Mouse (Mus musculus) adrenal gland, adult 8-10 months (tissue): ENCODE data around the gene Ap4b1. TPM values are rescaled to one million over a fixed set of nuclear protein-coding genes. Genes with fewer than 3 reads are reported as not detected.

ENCODE experiments used
- DNase-seq: peaks from one replicate; pipeline ENCODE4 v3.0.0; 2022
- total RNA-seq, 4 experiments: library from RNA; stranded (reverse); gene quantifications; 2 replicates each; pipeline ENCODE4 v1.2.4; 2022

Ap4b1 gene
- total RNA-seq, 4 experiments from 2014 or later: 18.0 to 21.1 (median 20.2) TPM

DNA sequence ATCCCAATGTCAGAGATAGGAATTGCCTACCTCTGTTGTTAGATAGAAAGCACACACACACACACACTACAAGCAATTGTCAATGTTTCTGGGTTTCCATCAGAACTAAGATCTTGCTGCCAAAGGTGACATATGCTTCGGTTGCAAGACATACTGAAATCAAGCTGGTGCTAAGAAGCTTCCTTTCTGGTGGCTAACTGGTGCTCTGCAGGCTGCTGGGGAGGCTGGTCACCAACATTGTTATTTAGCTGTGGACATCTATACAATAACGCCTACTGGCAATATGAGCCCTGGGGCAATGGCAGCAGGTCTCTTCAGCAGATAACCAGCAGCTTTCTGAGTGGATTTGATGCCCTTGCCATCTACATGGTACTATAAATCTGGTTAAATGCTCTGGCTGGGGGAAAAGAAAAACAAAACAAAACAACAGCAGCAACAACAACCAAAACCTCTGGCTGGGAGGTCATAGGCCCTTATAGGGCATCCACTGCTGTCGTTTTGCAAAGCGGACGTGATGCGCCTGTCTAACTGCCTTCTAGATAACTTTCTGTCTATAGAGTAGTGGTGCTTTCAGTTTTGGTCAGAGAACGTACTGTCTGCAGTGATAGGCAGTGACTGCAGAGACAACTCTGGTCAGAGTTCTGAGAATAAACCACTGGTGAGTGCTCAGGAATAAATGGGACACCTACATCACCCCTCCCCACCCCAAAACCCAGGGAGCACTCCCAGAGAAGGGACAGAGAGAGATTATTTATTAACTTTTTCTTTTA lies 47.9 kb downstream of the Ap4b1 start:
- no peak for DNase-seq

DNA sequence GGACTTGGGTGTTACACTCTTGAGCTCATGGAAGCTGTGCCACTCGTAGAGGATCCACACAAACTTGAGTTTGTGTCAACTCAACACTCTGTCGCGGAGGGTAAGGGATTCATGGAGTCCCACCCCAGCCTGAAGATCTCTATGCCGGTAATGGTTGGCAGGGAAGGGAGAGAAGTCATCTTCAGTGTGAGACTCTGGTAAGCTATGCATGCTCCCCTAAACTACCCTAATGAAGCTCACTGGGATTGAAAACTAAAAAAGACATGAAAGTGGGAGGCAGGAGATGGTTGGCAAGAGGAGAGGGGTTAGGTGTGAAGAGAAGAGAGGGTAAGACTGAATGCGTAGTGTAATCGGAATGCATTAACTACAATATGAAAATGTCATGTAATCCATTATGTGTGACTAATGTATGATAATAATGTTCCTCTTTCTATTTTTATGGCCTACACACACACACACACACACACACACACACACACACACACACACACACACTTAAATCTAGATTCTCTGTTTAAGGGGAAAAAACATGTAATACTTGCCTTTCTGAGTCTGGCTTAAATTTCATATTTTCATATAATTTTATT lies 48.8 kb downstream of the Ap4b1 start:
- no peak for DNase-seq

DNA sequence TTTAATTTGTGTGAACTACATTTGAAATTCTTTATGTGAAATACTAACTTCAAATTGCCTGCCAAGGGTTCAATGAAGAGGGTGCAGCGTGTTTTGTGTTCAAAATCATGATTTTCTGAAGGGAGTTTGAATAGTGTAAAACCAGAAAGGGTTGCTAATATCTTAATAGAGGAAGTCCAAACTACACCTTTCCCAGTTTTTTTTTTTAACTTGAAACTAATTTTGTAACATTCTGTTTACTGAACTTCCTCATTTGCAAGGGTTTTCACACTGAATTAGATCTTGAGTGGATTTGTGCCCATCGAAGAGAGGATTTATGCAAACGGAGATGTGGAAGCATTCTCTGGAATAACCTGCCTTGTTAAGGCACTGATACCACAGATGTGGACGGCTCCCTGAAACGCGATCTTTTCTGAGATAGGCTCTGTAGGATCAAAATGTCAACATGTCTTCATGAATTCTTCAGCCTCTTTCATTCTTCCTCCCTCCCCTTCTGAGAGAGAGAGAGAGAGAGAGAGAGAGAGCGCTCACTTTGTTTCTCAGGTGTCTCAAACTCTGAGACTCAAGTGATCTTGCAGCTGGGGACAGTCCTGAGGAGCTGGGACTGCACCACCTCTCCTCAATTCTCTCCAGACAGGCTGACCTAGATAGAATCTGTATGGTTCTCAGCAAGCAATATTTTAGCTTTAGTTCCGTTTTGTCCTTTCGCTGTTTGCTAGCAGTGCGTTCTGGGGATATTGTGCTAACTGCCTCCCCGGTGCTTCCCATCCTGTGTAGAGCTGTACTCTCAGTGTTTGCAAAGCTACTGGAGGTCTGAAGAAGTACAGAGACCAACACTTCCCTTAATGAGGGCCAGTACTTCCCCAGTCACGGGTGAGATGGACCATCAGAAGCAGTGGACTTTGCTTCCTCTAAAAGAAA lies 49.8 kb downstream of the Ap4b1 start, which contains the start of gene Ptpn22:
Ptpn22 (plus strand) TSS at position 915 of the 921 bp plus-strand sequence.
- DNase-seq: no peak

DNA sequence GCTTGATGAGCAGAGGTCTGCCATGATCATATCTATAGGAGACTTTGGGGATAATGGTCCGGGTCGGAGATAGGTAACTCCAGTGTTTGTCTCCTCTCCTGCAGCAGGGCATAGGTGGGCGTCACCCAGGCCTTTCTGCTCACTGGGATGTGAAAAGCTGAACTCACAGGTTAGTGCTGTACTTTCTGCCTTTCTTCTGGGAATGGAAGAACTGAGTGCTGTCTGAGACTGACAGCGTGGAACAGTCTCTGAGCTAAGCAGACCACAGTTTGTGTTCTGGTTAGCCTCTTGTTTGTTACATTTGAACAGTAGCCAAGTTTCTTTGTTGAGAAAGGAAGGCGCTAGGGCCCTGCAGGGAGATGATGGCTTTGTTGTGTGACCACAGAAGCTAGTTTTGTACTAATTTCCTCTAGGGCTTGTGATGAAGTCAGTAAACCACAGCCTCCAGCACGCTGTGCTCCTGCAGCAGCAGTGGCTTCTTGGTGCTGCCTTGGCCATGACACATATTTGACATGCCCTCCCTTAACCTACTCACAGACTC lies 50.6 kb downstream of the Ap4b1 start:
- DNase-seq: peak; percentile 11

DNA sequence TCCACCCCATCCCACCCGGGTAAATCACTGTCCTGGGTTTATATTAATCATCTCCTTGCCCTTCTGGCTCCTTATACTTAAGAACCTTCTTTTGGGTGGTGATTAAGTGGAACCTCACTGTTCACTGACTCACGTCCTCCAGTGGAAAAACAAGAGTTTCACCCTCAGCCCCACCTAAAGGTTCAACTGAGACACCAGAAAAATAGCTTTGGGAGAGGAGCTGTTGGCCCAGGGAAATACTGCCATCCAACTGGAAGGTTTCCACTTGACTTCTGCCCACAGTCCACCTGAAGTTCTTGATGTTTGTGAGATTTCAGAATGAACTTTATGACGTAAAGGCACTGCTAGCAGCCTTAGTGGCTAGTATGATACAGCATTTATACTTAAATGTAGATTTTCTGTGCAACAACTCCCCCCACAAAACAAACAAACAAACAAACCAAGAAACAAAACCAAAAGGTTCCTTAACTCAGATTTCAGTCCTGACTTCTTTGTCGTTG lies 53.5 kb downstream of the Ap4b1 start:
- DNase-seq: no peak

DNA sequence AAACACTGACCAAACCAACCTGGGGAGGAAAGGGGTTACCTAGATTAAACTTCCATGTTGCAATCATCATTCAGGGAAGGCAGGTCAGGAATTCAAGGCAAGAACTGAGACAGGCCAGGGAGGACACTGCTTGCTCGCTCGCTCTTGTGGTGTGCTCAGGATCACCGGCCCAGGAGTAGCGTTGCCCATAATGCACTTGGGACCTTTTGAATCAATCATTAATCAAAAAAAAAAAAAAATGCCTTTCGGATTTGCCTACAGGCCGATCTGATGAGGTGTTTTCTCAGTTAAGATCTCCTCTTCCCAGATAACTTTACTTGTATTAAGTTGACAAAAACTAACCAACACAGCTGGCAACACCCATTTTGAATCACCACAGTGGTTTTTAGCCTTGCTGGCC lies 54.9 kb downstream of the Ap4b1 start:
- DNase-seq: no peak

DNA sequence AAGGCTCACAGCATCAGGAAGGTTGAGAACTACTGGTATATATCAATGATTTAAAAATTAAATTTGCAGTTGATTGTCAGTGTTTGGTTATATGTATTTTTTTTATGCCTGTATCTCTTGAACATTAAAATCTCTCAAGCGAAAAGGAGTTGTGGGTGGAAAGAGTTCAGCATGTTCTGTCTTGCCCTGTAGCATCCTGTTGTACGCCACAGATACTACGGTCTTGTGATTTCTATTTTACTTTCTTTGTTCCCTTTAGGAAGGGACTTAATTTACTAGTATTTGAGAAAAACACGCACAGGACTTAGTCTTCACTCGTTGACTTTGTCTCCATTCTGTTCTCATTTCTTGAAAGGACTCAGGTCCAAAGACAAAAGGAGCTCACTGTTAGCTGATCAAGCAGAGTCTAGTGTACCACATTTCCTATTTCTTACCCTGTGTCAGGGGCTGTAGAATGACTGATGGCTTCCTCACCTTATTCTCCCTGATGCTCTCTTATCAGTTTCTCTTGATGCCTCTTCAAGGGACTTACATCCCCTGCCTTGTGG lies 58.2 kb downstream of the Ap4b1 start:
- no peak for DNase-seq

DNA sequence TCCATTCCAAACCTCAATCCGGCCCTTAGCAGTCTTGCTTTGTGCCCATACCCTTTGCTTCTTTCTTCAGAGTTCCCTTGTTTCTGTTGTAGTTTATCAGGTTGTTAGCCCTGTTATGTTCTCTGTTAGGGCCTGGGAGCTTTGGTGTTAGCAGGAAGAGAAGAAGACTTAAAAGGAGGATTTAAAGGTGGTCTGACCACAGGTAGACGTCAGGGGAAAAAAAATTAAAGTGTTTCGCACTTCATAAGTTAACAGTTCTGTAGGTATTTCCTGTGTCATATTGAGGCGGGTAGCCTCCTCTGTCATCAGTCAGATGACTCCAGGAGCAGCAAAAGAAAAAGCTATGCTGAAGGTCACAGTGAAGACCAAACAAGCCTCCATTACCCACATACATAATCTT lies 58.7 kb downstream of the Ap4b1 start:
- DNase-seq: no peak

Other genes starting within 250 kb of the Ap4b1 start
- gene Syt6, start 234.3 kb upstream of the Ap4b1 start, total RNA-seq: not detected
- gene Atg4a-ps, start 163.5 kb upstream of the Ap4b1 start, total RNA-seq: 1 to 10 TPM in 2 of 4 experiments, under 1 TPM in 2; 0.18 to 3.2 (median 1.4) TPM
- gene Olfml3, start 71.5 kb upstream of the Ap4b1 start, total RNA-seq: 10 to 100 TPM; 14.4 to 25.6 (median 20.0) TPM
- gene Gm10964, start 70.2 kb upstream of the Ap4b1 start, total RNA-seq: not detected
- 100 to 1,000 TPM; 103 to 160 (median 130) TPM for gene Hipk1, start 18.0 kb upstream of the Ap4b1 start, total RNA-seq
- gene Dclre1b, start 76 bp upstream of the Ap4b1 start, total RNA-seq: 10 to 100 TPM; 11.2 to 14.7 (median 14.1) TPM
- gene Gm43064, start 53 bp downstream of the Ap4b1 start, total RNA-seq: not detected
- under 1 TPM in 3 of 4 experiments, not detected in 1; 0.24 to 0.49 (median 0.38) TPM for gene Bcl2l15, start 23.1 kb downstream of the Ap4b1 start, total RNA-seq
- 1 to 10 TPM; 1.6 to 2.7 (median 2.3) TPM for gene Ptpn22, start 50.3 kb downstream of the Ap4b1 start, total RNA-seq
- 10 to 100 TPM; 18.8 to 23.4 (median 21.5) TPM for gene Rsbn1, start 104.6 kb downstream of the Ap4b1 start, total RNA-seq
- gene Phtf1, start 158.6 kb downstream of the Ap4b1 start, total RNA-seq: 10 to 100 TPM; 17.9 to 26.8 (median 22.1) TPM